Mouse (Mus musculus) liver, embryonic 14.5 days (tissue): ENCODE data around the gene Pde9a. TPM values are rescaled to one million over a fixed set of nuclear protein-coding genes. Genes with fewer than 3 reads are reported as not detected.

ENCODE experiments used
- ATAC-seq: fragments of 200-750 bp; cut with Nextera tagmentation; 2 replicates; pipeline ENCODE4 v1.8.0; 2017; ENCODE audit warnings: moderate number of reproducible peaks, mild to moderate bottlenecking, moderate library complexity; ENCODE audit not compliant: insufficient read depth
- DNase-seq, 3 experiments: peaks; one replicate each; pipeline ENCODE4 v3.0.0-alpha.2; 2012 to 2013; ENCODE audit warnings: low read depth in 3 of 3, low spot score in 3 of 3
- H3K27ac ChIP-seq: fragments of 300-500 bp; sonication (generic); 2 replicates; pipeline ENCODE4 v1.5.1; 2014; ENCODE audit warnings: moderate library complexity, mild to moderate bottlenecking, control low read depth, inconsistent platforms
- H3K27me3 ChIP-seq: fragments of 300-500 bp; sonication (generic); 2 replicates; pipeline ENCODE4 v1.6.1; 2014; ENCODE audit warnings: mild to moderate bottlenecking, low read length, moderate library complexity; ENCODE audit not compliant: control insufficient read depth, insufficient read depth
- H3K36me3 ChIP-seq: fragments of 300-500 bp; sonication (generic); replicated peaks from 2 replicates; pipeline ENCODE4 v1.6.1; 2014; ENCODE audit warnings: low read depth; ENCODE audit not compliant: control insufficient read depth, insufficient read depth
- H3K4me1 ChIP-seq, 2 experiments: fragments of 200-500 bp in 1 of 2; fragments of 300-500 bp in 1 of 2; sonication (generic) in 1 of 2; replicated peaks; 2 replicates each; pipeline ENCODE4 v1.6.1; 2012 to 2014; ENCODE audit warnings: antibody characterized with exemption in 1 of 2, inconsistent platforms in 1 of 2, low read length in 1 of 2; ENCODE audit not compliant: control insufficient read depth in 2 of 2, insufficient read depth in 2 of 2
- H3K4me2 ChIP-seq: fragments of 300-500 bp; sonication (generic); 2 replicates; pipeline ENCODE4 v1.6.1; 2014; ENCODE audit warnings: low read depth, mild to moderate bottlenecking, control low read depth, moderate library complexity
- H3K4me3 ChIP-seq, 2 experiments: fragments of 200-500 bp in 1 of 2; fragments of 300-500 bp in 1 of 2; sonication (generic) in 1 of 2; 2 replicates each; pipeline ENCODE4 v1.5.1; 2012 to 2014; ENCODE audit warnings: low read depth in 2 of 2, low read length in 2 of 2, mild to moderate bottlenecking in 2 of 2, control low read depth in 1 of 2, inconsistent platforms in 1 of 2, moderate library complexity in 1 of 2; ENCODE audit not compliant: insufficient read depth in 1 of 2
- H3K9ac ChIP-seq: fragments of 300-500 bp; sonication (generic); replicated peaks from 2 replicates; pipeline ENCODE4 v1.6.1; 2014; ENCODE audit warnings: mild to moderate bottlenecking, control low read depth, moderate library complexity
- H3K9me3 ChIP-seq: fragments of 300-500 bp; sonication (generic); 2 replicates; pipeline ENCODE4 v1.6.1; 2016; ENCODE audit warnings: low read length, mixed read lengths; ENCODE audit not compliant: control insufficient read depth
- CTCF ChIP-seq: IDR thresholded peaks from 2 replicates; pipeline ENCODE4 v1.5.1; 2016; ENCODE audit warnings: antibody characterized with exemption, low read depth, control low read depth
- EP300 ChIP-seq: IDR thresholded peaks from 2 replicates; pipeline ENCODE4 v1.6.1; 2016; ENCODE audit warnings: antibody characterized with exemption, low read depth
- WGBS: fragments of 180-500 bp; shearing (Covaris S2); extraction: QIAGEN DNeasy Blood & Tissue Kit; methylation state at CpG from one replicate; pipeline ENCODE4 v1.1.7; 2014; ENCODE audit not compliant: insufficient replicate concordance; 5-methylcytosine and 5-hydroxymethylcytosine counted together
- polyA plus RNA-seq, 2 experiments: library from polyadenylated mRNA; depleted of rRNA in 1 of 2; stranded (reverse) in 1 of 2; unstranded in 1 of 2; fragments of >200 nt; fragmentation: Nextera tagmentation in 1 of 2; extraction: Ambion mirVana in 1 of 2; gene quantifications; 2 replicates each; pipeline versions ENCODE4 v1.2.1 to v1.2.3; 2012 to 2014

Pde9a gene
- polyA plus RNA-seq, 2 experiments = 2.8 to 3.6 TPM

DNA sequence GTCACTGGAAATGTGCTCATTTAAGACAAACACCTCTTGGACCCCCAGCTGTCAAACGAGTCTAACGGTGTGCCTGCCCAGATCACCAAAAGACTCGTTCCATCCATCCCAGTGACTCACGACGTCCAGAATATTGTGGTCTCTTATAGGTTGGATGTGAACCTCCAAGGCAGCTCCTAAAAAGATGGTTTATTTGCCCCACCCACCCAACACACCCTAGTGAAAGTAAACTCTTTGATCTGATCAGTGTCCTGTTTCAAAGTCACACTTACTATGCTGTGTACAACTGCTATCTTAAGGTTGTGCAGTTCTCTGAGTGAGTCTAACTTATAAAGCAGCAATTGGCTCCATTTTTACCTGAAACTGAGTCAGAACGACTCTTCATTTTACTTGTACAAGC lies 126.6 kb downstream of the Pde9a start:
- no peak for DNase-seq
- no peaks in the 10 kb centered on the region; the same call in 1 of the 2 replicates for H3K27me3 ChIP-seq
- H3K9ac ChIP-seq = peak overlapping the region; percentile 55
- ATAC-seq = peak; percentile 50; the same call in 1 of the 2 replicates
- peak overlapping the region; percentile 73 to 80 for H3K4me3 ChIP-seq
- H3K9me3 ChIP-seq = no peaks in the 10 kb centered on the region
- peak overlapping the region; percentile 47 for H3K27ac ChIP-seq
- peak overlapping the region; percentile 86 for H3K4me2 ChIP-seq
- peaks cover 14% of the 10 kb centered on the region for H3K36me3 ChIP-seq
- TF ChIP-seq EP300 (no peak), CTCF (no peak)
- H3K4me1 ChIP-seq = peaks cover 9% of the 10 kb centered on the region in 2 experiments
- WGBS = 13% methylated on average over 6 of the region's 6 CpGs

DNA sequence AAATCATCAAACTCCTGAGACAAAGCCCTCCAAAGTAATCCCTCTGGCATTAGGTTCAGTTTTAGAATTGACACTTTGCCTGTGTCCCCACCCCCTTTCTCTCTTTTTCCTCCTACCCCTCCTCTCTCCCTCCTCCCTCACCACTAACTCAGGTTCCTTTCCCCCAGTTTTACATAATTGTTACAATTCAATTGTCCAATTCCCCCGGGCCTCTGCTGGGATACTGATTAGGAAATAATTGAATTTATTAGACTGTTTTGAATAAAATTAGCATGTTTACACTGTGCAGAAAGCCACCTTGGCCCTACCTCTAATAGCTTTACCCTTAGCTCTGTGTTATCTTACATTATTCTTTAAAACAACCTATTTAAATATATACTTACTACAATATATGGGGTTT lies 128.7 kb downstream of the Pde9a start:
- H3K4me3 ChIP-seq = no peak overlapping the region
- no peak for TF ChIP-seq CTCF
- no peak for TF ChIP-seq EP300
- no peaks in the 10 kb centered on the region for H3K9me3 ChIP-seq
- 46% methylated on average over 1 of the region's 1 CpGs for WGBS
- ATAC-seq (no peak), DNase-seq (no peak)
- no peak overlapping the region for H3K9ac ChIP-seq
- H3K36me3 ChIP-seq = peaks cover 2% of the 10 kb centered on the region
- H3K27me3 ChIP-seq = no peaks in the 10 kb centered on the region; the same call in 1 of the 2 replicates
- H3K4me2 ChIP-seq = no peak overlapping the region
- peaks cover 12 to 13% of the 10 kb centered on the region in 2 experiments for H3K4me1 ChIP-seq
- H3K27ac ChIP-seq = no peak overlapping the region

DNA sequence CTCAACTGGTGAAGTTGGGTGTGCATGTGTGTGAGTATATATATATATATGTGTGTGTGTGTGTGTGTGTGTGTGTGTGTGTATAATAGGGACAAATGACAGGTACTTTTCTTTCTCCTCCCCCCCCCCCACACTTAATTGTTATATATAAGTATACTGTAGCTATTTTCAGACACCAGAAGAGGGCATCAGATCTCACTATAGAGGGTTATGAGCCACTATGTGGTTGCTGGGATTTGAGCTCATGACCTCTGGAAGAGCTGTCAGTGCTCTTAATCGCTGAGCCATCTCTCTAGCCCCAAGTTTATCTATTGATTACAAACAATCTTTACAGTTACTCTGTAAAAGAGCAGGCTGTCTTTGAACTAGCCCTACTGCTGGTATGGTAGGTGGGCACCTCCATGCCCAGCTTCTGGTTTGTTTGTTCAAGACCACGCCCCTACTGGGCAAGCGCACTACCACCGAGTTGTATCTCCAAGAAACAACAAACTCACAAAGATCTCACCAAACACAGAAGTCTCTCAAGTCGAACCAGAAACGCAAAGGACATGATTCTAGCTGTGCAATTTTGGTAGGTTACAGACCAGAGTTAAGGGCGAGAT lies 133.4 kb downstream of the Pde9a start:
- Histone ChIP-seq H3K9ac (peak overlapping the region; percentile 7; the same call in 1 of the 2 replicates), H3K27ac (no peak overlapping the region), H3K4me3 (peak overlapping the region; percentile 63 to 64), H3K9me3 (no peaks in the 10 kb centered on the region), H3K36me3 (no peaks in the 10 kb centered on the region; the same call in 1 of the 2 replicates), H3K4me2 (peak overlapping the region; percentile 88), H3K4me1 (peaks cover 7 to 13% of the 10 kb centered on the region in 2 experiments; a peak in 3 of 4 replicates), H3K27me3 (no peaks in the 10 kb centered on the region; the same call in 1 of the 2 replicates)
- no peak for DNase-seq
- 2% methylated on average over 7 of the region's 7 CpGs for WGBS
- ATAC-seq = peak; percentile 48
- no peak for TF ChIP-seq EP300
- no peak for TF ChIP-seq CTCF

DNA sequence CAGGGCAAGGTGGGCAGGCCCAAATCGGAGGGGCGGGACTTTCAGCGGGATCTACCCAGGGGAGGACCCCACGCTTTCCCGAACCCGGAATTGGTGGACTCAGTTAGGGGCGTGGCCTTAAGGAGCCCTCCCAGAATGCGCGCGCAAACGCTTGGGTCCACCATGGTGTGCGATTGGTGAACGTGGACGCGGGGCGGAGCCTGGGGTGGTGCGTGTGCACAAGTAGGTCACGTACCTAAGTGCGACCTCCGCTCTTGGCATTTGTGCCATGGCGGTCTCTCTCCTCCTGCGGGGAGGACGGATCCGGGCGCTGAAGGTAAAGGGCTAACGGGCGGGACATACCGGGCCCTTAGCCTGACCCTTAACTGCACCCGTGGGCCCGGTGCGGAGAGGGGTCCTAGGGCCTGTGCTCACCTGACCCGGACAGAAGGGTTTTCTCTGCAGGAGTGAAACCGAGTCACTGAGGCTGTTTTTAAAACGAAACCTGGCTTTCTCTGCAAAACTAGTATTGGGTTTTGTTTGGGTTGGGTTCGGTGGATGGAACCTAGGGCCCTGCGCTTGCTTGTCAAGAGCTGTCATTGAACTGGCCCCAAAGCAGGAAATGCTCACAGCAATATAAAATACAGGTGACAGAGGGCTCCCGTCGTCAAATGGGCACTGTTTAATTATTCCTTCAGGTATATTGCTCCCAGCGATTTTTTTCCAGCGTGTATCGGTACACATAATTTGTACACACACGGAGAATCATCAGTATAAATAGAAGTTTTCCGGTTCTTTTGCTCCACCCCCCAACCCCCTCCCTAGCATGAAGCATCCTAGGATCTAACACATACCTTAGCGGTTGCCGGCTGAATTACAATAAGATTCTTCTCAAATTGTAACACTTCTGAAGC lies 134.2 kb downstream of the Pde9a start, which contains the start of the genes Wdr4 and Ndufv3:
TSS of gene Wdr4 (minus strand) at position 35 of the 893 bp plus-strand sequence.
TSS of gene Ndufv3 (plus strand) at position 170 of the 893 bp plus-strand sequence.
- DNase-seq (peak; percentile 99 to 100 (median 100)), ATAC-seq (peak; percentile 97)
- WGBS = under 1% methylated on average over 45 of the region's 45 CpGs
- peak within 1 kb of the TSS; percentile 63 to 66 for H3K4me3 ChIP-seq
- no peaks in the 10 kb centered on the region; the same call in 1 of the 2 replicates for H3K36me3 ChIP-seq
- peak within 1 kb of the TSS; percentile 71 for H3K9ac ChIP-seq
- TF ChIP-seq CTCF (no peak), EP300 (no peak)
- H3K4me1 ChIP-seq = peaks cover 7 to 13% of the 10 kb centered on the region in 2 experiments; a peak in 3 of 4 replicates
- peak within 1 kb of the TSS; percentile 88 for H3K4me2 ChIP-seq
- no peaks in the 10 kb centered on the region for H3K9me3 ChIP-seq
- no peaks in the 10 kb centered on the region; the same call in 1 of the 2 replicates for H3K27me3 ChIP-seq
- peak within 1 kb of the TSS; percentile 53 for H3K27ac ChIP-seq

DNA sequence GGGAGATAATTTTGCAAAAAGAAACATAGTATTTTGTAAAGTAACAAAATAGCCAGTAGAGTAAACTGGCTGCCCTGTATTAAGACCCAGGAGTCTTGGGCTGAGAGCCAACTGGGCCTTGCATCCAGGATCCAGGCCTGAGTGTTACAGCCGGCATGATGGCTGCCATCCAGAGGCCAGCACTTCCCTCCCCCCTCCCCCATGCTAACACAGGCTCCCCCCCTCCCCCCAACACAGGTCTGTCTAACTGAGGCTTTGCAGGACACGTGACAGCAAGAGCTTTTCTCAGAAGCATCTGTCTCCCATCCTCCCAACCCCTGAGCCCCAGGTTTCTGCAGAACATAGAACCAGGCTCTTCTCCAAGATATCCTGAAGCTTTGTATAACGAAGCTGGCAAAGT lies 134.9 kb downstream of the Pde9a start:
- no peak overlapping the region for H3K27ac ChIP-seq

More for the DNA sequence above, 134.9 kb downstream of the Pde9a start:
- Histone ChIP-seq H3K4me1 (peaks cover 7 to 13% of the 10 kb centered on the region in 2 experiments; a peak in 3 of 4 replicates), H3K27me3 (no peaks in the 10 kb centered on the region; the same call in 1 of the 2 replicates), H3K36me3 (no peaks in the 10 kb centered on the region; the same call in 1 of the 2 replicates), H3K4me3 (peak overlapping the region; percentile 63 to 66), H3K4me2 (peak overlapping the region; percentile 88), H3K9ac (peak overlapping the region; percentile 71), H3K9me3 (no peaks in the 10 kb centered on the region)
- TF ChIP-seq EP300 = no peak
- no peak for TF ChIP-seq CTCF
- no peak for ATAC-seq
- no peak for DNase-seq
- WGBS = 18% methylated on average over 3 of the region's 3 CpGs
